Mouse (Mus musculus): ENCODE data around the gene Tlr3.

DNA sequence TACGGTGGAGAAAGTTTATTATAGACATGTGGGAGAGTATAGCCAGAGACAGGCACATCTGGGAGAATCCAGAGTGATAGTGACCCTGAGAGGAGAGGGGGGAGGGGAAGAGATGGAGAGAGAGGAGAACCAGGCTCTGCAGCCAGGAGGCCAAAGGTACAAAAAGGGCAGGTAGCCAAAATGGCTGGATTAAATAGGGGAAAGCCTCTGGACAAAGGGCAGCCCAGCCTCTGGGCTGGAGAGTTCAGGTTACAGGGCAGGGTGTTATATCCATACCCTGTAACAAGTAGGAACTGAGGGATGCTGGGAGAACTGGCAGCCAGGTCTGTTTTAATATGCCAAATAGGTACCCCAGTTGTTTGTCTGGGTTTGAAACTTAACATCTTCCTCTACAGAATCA lies 47.7 kb downstream of the Tlr3 start:
- TF ChIP-seq POLR2A (IDR thresholded peaks at IDR 0.05; ENCODE audit: insufficient read depth, low read length) (no peak), CTCF (IDR thresholded peaks at IDR 0.05; ENCODE audit: low read depth, low read length) (no peak), EP300 (IDR thresholded peaks at IDR 0.05; ENCODE audit: insufficient read depth, low read depth, low read length) (no peak)

Measured in ES-Bruce4 (cell line).